Mouse (Mus musculus) c-Kit-positive CD71-negative TER-119-negative erythroid progenitor cells, embryonic 14.5 days (primary cell): Measurements from ENCODE around the gene Thada.
"Not testable (repeated sequence)": the region's sequence is repeated elsewhere in the genome, so short reads cannot be mapped to it uniquely, and the experiment has no call there.

Experiments
- DNase-seq: peaks from one replicate; pipeline ENCODE4 v3.0.0-alpha.2; 2013; ENCODE audit warnings: low read depth

The Thada gene

DNA sequence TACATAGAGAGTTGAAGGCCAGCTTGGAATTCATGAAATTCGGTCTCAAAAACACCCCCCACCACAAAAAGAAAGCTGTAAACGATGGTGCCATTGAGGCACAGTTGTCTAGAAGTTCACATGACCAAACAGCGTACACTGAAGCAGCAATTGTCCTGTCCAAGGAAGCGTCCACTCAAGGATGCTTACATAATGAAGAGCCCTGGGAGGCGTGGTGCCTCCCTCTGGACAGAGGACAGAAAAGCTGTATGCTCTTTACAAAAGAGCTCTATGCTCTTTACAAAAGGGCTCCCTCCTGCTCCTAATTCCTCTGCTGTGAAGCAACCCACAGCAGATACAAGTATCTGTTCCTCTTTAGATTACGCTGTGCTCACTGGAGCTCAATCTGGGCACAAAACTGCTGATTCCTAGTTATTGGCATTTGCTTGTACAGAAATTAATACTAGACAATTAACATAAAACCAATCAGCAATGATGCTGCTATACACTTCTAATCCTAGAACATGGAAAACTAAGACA lies 123.6 kb downstream of the Thada start:
- no peak for DNase-seq

DNA sequence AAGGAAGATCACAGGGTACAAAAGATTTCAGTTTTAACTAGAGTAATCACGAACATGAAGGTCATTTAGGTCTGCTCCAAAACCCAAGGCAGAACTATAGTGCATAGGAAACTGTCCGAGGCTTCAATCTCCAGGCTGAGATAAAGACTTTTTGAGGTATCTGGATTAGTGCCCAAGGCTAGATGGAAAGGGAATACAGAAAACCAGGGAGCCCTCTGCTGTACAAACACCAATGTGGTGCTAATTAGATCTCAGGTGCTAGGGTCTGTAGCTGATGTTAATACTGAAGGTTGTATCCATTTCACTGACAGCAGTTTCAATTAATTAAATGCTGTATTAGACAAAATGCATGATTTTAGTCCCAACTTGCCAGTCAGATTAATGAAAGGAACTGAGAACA lies 124.3 kb downstream of the Thada start:
- DNase-seq: no peak

DNA sequence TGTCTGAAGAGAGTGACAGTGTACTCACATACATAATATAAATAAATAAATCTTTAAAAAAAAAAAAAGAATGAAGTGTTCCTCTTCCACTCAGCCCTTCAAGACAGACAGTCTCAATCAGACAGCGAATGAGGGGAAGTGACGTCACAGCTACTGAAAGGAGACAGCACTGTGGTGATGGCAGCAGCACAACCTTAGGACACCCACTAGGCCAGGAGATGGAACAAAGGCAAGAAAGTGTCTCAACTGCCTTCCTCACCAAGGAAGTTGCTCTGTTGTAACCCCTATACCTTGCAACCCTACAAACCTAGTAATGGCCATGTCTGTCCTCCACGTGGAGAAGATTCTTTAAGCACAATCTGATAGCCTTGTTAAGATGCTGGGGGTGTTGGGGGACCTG lies 125.4 kb downstream of the Thada start:
- DNase-seq: no peak

DNA sequence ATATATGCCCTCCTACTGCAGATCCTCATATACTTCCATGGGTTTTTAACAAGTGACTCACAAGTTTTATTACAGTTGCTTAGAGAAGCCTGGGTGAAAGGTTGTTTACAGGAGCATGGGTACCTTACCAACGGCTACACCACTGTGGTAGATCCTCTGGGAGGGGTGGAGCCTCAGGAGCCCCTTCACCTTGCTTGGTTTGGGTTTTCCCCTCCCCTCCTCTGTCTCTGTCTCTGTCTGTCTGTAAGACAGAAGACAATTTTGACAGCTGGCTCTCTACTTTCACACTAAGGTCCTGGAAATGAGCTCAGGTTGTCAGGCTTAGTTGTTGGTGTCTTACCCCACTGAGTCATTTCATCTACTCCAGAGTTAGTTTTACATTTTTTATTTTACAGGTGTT lies 130.0 kb downstream of the Thada start:
- DNase-seq: no peak

DNA sequence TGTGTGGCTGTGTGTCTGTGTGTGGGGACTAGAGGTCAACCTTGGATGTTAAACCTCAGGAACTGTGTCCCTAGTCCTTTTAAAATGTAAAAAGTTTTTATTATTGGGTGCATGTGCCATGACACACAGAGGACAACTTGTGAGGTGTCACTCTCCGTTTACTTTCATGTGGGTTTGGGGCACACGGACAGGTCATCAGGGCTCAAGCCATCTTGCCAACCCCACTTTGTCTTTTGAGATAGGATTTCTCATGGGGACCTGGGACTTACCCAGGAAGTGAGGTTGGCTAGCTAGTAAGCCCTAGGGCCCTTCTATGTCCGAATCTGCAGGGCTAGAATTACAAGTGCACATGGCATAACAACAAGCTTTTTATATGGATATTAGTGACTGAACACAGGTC lies 130.9 kb downstream of the Thada start:
- no peak for DNase-seq

DNA sequence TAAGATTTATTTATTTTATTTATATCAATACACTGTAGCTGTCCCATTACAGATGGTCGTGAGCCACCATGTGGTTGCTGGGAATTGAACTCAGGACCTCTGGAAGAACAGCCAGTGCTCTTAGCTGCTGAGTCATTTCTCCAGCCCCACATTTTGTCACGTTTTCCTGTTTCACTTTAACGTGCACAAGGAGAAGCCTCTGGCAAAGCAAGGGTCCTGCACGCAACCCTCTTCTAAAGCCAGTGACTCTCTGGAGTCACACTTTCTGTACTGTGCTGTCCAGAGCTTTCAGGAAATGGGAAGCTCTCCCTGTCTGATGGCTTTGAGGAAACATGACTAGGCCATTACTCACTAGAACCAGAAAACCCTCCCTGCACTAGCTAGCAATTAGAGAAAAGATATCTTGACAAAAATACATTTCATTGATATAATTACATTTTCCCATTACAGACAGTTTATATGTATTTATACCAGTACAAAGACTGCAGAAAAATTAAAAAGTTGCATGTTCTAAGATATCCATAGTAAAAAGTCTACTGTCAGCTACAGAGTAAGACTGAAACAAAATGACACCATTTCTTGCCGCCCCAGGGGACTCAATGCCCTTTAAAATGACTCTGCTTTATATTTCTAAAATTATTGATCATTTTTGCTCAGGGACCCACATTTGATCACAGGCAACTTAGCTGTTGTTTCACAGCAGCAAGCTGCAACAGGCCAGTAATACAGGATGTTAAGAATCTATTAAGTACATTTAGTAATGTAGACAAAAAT lies 131.6 kb downstream of the Thada start:
- no peak for DNase-seq

DNA sequence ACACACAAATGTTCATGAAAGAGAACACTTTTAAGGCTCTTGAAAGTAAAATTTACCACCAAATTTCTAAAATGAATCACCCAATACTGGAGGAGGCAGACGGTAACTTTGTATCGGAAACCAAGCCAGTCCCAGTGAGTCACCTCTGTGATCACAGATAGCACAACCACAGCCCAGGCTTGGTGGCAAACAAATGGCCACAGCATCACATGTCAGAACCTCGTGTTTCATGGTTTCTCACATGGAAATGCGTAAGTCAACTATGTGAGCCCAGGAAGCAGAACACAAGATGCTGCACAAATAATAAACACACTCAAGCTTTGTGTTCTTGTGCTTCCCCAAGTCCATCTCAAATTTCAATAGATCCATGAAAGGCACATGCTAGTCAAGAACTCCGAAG lies 133.1 kb downstream of the Thada start:
- peak; percentile 25 for DNase-seq

DNA sequence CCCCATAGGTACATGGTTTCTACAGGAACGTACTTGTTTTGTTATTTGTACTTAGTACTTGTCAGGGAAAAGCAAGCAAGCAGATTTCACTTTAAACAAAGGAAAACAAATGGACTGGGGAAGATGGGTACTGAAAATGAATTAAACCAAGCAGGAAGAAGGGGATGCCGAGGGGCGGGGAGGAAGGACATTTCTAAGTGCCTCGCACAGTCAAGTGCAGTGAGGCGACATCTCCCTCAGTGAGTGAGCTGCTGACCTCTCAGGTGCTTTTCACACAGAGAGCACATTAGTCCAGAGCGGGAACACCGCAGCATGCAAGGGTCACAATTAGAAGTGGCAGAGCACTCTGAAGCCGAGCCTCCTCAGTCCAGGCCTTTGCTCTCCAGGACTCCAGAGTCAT lies 135.0 kb downstream of the Thada start:
- DNase-seq: no peak

DNA sequence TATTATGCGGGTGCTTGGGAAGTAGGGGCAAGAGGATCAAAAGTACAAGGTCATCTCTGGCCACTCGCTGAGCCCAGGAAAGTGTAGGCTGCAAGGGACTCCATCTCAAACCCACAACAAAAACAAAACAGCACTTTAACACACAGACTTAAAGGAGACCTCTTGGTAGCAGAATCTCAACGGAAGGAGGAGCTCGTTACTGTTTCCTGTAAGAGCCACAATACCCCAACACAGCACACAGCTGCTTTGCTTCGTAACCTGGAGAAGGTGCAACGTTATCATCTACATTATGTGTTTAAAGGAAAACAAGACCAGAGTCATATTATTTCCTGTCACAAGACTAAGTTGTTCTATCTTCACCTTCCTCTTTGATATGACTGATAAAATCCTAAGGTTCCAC lies 135.5 kb downstream of the Thada start:
- no peak for DNase-seq

DNA sequence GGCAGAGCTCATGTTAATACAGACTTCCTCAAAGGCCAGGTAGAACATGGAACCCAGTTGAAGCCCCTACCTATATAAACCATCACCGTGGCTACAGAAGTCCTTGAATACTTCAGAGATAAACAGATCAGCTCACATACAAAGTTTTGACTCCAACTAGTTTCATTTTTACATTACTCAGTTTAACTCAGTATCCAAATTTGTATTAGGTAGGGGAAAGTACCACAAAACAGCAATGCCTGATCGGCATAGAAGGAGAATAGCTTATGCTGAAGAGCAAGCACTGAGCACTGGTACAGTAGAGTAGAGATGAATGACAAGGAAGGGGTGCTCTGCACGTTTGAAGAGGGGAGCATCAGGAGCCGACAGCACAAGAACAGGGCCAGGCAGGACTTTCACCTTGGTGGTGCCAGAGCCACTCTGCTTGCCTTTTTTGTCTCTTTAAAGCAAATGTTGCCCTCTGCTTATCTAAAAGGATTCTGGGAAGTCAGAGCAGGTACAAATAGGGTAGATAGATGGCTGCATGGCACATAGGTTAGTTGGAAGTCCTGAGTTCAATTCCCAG lies 136.0 kb downstream of the Thada start:
- no peak for DNase-seq

DNA sequence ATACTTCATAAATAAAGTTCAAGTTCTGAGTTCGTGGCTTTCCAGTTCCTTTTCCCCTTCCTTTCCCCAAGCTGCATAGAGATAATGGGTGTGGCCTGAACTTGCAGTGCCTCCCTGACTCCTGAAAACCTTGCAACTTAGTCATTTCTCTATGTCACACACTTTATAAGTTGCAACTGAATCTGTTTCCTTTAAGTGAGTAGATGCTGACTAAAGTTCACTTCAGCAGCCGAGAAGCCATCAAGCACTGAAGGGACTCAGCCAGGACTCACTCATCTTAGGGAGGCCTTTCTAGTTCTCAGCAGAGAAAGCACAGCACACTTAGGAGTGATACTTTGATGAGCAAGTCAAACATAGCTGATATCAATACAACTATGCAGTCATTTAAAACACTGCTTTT lies 137.5 kb downstream of the Thada start:
- no peak for DNase-seq

DNA sequence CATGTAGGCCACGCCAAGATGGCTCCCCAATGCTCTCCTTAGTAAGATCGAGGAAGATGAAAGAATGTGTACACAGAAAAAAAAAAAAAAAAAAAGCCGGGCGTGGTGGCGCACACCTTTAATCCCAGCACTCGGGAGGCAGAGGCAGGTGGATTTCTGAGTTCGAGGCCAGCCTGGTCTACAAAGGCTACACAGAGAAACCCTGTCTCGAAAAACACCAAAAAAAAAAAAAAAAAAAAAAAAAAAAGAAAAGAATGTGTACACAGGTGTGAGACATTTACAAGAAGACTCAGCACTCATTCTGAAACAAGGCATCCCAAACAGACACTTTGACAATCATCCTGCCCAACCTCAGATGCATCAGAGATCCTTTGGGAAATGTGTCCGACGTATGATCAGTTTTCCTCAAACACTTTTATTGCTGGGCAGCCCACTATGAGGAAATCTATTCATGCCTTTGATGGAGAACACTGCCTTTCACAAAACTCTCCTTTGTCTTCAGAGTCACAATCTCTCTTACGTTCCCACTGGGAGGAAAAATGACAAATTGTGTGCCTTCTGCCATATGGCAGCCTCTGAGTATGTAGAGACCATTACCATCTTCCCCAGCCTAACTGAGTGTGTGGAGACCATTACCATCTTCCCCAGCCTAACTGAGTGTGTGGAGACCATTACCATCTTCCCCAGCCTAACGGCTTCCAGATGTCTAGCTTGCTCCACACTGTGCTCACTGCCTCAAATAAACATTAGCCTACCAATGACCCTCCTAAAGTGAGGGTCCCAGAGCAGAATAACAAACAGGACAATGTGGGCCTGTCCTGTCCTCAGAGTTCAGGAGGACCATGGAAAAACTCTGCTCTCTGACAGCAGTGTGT lies 138.7 kb downstream of the Thada start:
- DNase-seq: no peak

DNA sequence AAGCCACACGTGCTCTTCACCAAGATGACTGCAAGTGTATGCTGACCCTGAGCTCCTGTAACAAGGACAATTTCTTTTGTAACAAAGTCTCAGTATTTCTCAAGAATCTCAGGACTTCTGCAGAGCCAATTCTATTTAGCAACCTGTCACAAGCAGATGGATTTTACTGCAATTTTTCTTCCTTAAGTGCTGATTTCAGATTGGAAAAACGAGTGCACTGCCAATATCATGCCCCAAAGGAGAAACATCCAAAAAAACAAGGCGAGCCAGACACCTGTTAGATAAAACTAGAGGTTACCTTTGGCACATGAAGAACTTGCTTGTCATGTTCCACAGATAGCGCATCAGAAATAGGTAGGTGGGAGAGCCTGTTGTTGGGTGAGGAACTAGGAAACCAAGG lies 143.8 kb downstream of the Thada start:
- no peak for DNase-seq

DNA sequence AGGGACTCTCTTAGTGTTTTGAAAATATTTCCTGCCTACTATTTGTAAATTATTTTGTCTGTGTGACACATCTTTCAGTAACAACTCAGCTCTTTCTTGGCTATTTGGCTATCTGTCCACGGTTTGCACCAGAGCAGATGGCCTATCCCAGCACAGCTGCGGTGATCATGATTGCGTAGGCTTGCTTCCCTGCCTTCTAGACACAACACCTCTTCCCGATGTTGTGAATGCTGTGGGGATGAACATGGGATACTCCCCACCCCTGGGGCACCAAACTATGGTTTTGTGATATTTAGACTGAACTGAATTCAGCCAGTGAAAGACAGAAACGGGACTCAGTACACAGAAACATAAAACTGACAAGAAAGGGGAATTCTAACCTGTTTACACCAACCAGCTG lies 144.7 kb downstream of the Thada start:
- no peak for DNase-seq

DNA sequence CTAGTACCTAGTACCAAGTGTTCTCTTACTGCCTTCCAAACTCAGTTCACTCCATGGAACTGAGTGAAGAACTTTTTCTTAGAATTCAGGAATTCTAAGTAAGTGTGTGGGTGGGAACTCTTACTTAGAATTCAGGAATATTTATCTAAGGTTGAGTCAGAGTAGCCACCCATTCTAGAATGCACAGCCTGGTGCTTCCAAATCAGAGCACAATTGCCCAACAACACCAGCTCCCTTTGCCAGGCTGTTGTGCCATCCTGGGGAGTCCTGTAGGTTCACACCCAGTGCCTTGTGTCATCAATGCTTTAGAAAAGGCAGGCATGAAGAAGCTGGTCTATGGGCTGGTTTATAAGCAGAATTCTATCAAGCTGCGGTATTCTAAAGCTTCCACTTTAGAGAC lies 145.4 kb downstream of the Thada start:
- no peak for DNase-seq

DNA sequence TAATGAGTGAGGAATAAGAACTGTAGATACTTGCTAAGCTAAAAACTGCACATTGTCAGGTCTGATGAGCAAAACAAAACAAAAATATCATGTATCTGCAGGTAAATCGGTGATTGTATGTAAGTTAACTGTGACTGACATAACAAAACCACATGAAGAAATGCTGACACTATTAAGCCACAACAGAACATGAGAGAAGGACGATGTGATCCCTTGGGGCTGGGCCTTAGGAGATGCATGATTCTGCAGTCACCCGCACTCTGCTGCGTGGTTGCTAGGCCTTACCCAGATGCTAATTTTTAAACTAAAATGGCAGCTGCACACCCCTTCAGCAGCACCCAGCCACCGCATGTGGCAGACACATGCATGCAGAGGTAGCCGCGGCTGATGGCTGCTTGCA lies 151.7 kb downstream of the Thada start:
- DNase-seq: no peak

DNA sequence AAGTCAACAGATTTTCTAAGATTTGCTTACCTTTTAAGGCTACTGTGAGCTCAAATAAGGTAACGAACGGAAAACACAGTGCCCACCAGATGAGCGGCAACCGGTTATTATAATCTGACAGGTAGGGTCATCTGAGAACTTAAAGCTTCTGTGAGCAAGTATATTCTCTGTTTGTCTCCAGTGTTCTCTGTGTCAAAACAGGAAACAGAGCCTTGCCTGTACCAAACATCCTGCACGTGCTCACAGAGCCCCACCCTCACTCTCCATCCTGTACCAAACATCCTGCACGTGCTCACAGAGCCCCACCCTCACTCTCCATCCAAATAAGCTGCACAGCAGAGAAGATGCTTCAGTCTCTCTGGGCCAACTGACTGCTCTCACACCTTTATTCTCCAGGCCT lies 152.5 kb downstream of the Thada start:
- DNase-seq: no peak

DNA sequence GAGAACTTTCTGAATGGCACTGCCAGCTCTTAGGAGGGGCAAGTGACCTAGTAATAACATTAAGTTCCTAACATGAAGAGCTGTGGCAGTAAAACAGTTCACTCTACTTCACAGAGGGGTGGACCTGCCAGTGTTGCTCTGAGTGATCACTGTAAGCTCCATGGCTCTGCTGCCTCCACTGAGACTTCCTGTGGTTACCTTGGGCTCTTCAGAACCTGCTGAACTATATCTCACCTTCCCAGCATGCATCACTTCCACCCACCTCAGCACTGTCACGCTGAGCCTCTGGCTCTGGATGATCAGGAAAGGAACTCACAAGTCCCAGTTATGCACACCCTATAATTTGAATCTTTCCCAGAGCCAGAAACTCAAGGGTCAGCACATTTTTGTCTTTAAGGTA lies 159.9 kb downstream of the Thada start:
- DNase-seq: no peak

DNA sequence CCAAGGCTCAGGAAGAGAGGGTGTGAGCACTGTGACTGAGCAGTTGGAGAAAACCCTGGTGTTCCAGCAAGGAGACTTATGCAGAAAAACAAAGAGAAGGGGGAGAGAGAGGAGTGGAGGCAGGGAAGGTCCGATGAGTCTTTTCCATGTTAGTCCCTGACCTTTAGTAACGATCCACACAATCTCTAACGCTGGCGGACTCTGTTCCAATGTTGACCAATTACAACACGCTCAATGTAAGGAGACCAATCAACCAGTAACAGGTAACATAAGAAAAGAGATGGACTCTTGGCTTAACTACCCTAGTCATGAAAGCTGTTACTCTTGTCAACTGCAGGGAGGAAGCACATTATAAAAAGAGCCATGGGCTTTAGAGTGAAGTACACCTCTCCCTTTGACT lies 160.9 kb downstream of the Thada start:
- no peak for DNase-seq

DNA sequence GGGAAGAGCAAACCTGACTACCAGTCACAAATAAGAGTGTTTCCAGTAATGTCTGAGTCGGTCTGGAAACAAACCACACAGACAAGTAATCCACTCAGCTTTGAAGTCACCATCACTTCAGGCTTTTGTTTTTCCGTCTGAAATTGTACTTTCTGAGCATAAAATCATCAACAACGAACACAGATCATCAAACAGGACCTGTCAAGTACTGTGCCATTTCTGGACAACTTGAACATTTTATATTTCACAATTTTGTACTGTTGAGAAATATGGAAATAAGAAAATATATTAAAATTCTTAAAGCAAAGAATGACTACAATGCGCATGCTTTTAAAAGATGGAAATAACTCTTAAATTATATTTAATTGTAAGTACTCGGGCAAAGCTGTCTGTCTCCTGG lies 161.9 kb downstream of the Thada start:
- no peak for DNase-seq

DNA sequence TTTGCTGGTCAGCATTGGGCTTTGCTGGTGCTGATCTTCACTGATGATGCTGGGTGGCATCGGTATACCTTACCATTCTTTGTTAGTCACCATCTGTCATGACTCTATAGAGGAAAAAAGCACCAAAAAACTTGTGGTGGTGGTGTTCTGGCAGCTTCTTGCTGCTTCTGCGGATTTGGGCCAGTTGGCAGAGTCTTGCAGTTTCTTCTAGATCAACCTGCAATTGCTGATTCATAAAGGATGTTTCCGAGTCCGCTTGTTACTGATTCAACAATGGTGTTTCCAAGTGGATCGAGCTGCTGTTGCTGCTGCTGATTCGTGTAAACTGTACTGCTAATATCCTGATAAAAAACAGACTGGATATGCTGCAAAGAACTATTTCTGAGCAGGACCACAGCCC lies 168.0 kb downstream of the Thada start:
- no peak for DNase-seq

DNA sequence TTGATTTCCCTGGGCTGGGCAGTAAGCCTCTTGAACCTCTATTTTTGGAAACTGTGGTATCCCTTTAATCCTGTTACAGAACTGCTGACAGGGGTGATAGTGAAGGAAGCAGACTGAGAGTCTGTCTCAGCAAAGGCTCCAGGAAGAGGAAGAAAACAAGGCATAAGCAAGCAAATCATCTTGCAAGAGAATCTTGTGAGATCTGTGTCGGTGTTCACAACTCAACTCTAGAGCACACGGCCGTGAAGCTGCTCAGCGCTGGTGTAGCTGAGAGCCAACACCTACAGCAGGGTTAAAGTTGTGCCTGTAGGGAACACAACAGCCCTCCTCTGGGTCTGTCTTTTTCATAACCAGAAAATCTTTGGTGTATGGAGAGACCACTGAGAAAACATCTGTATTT lies 172.8 kb downstream of the Thada start:
- DNase-seq: no peak

DNA sequence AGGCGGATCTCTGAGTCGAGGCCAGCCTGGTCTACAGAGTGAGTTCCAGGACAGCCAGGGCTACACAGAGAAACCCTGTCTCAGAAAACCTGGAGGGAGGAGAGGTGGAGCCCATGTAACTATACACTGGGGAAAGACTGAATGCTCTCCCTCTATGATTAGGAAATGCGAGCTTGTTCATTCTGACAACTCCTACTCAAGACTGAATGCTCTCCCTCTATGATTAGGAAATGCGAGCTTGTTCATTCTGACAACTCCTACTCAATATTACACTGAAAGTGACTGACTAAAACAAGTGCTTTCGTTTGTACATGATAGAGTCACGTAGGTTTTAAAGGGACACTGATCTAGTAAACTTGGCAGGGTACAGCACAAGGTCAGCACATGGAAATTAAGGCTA lies 174.8 kb downstream of the Thada start:
- not testable (repeated sequence) for DNase-seq
